Mouse (Mus musculus) stomach, embryonic 14.5 days (tissue): ENCODE measurements around the gene Tdrd12. TPM values are rescaled to one million over a fixed set of nuclear protein-coding genes. Genes with fewer than 3 reads are reported as not detected.
A peak's percentile ranks its signal among the peaks of the same experiment; 100 is the strongest.

Experiments used
- ATAC-seq: fragments of 200-750 bp; cut with Nextera tagmentation; 2 replicates; pipeline ENCODE4 v1.8.0; 2017; ENCODE audit warnings: low read depth, moderate TSS enrichment; ENCODE audit not compliant: insufficient number of reproducible peaks, insufficient read depth, low FRiP score
- H3K27ac ChIP-seq: fragments of 300-500 bp; sonication (generic); 2 replicates; pipeline ENCODE4 v1.5.1; 2014; ENCODE audit warnings: mild to moderate bottlenecking, low read length, moderate library complexity, mixed read lengths
- H3K27me3 ChIP-seq: fragments of 300-500 bp; sonication (generic); 2 replicates; pipeline ENCODE4 v1.6.1; 2014; ENCODE audit warnings: low read length, control low read depth, mixed read lengths; ENCODE audit not compliant: control insufficient read depth, insufficient read depth
- H3K36me3 ChIP-seq: fragments of 300-500 bp; sonication (generic); 2 replicates; pipeline ENCODE4 v1.6.1; 2014; ENCODE audit warnings: mild to moderate bottlenecking, control low read depth, low read length, moderate library complexity, mixed read lengths; ENCODE audit not compliant: control insufficient read depth, insufficient read depth
- H3K4me1 ChIP-seq: fragments of 300-500 bp; sonication (generic); 2 replicates; pipeline ENCODE4 v1.6.1; 2014; ENCODE audit warnings: low read length, control low read depth, mixed read lengths; ENCODE audit not compliant: control insufficient read depth, insufficient read depth
- H3K4me2 ChIP-seq: fragments of 300-500 bp; sonication (generic); replicated peaks from 2 replicates; pipeline ENCODE4 v1.6.1; 2014; ENCODE audit warnings: low read depth, low read length, control low read depth
- H3K4me3 ChIP-seq: fragments of 300-500 bp; sonication (generic); 2 replicates; pipeline ENCODE4 v1.5.1; 2014; ENCODE audit warnings: low read depth, low read length, control low read depth
- H3K9ac ChIP-seq: fragments of 300-500 bp; sonication (generic); replicated peaks from 2 replicates; pipeline ENCODE4 v1.6.1; 2014; ENCODE audit warnings: low read depth, mild to moderate bottlenecking, control low read depth, low read length, moderate library complexity, mixed read lengths
- H3K9me3 ChIP-seq: fragments of 300-500 bp; sonication (generic); 2 replicates; pipeline ENCODE4 v1.6.1; 2016; ENCODE audit warnings: low read depth, low read length, control low read depth; ENCODE audit not compliant: control insufficient read depth
- WGBS: fragments of 180-500 bp; shearing (Covaris S2); extraction: QIAGEN DNeasy Blood & Tissue Kit; methylation state at CpG from one replicate; pipeline ENCODE4 v1.1.7; 2014; 5-methylcytosine and 5-hydroxymethylcytosine counted together
- polyA plus RNA-seq: library from polyadenylated mRNA; unstranded; fragments of >200 nt; fragmentation: Nextera tagmentation; extraction: Ambion mirVana; gene quantifications from 2 replicates; pipeline ENCODE4 v1.2.1, GENCODE M21; 2014

Gene Tdrd12
- polyA plus RNA-seq, 1 experiment from 2014 or later, result not detected

DNA sequence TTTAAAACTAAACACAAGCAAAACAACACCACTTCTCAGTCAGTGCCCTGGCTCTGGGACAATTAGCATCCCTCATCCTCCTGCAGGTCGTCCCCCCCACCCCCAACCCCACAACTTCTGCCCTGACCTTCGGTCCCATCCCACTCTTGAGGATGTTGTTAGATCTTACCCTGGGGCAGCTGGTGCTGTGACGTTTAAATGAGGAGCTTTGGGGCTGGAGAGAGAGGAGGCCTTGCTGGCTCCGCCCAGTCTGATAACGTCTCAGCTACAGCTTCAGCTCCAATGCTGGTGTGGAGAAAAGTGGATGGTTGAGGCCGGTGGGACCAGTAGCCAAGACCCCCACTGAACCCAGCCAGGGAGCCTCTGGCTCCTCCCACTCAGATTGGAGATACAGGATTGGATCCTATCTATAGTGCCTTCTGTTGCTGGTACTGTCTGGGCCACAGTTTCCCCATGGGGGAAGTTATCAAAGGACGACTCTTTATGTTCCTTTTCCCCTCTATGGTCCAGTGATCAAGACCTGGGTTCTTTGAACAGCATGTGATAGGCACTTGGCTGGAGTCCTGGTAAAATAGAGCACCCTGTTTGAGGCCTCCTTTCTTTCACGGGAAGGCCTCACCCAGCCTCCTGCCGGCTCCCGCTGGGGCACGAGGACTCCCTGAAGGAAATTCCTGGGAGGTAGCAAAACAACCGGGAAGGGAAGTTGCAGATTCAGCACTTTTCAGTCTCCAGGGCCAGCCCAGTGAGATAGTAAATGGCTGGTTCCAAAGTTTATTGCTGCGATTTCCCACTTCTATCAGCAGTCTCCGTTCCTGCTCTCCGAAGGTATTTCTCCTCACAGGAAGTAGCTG is 89.3 kb downstream of the Tdrd12 start, which contains the start of gene Slc7a9:
TSS of gene Slc7a9 (plus strand) at position 801 of the 851 bp plus-strand sequence.
- WGBS, result 21% methylated on average over 15 of the region's 15 CpGs
- Histone ChIP-seq H3K4me3 (no peak within 1 kb of the TSS), H3K27ac (peak within 1 kb of the TSS; percentile 15; the same call in 1 of the 2 replicates), H3K4me2 (no peak within 1 kb of the TSS), H3K9ac (no peak within 1 kb of the TSS), H3K27me3 (no peaks in the 10 kb centered on the region), H3K9me3 (no peaks in the 10 kb centered on the region), H3K4me1 (0 out of 2 replicates have a peak, but pooled peaks cover 5% of the 10 kb centered on the region), H3K36me3 (no peaks in the 10 kb centered on the region)
- peak; percentile 49; the same call in 1 of the 2 replicates for ATAC-seq

DNA sequence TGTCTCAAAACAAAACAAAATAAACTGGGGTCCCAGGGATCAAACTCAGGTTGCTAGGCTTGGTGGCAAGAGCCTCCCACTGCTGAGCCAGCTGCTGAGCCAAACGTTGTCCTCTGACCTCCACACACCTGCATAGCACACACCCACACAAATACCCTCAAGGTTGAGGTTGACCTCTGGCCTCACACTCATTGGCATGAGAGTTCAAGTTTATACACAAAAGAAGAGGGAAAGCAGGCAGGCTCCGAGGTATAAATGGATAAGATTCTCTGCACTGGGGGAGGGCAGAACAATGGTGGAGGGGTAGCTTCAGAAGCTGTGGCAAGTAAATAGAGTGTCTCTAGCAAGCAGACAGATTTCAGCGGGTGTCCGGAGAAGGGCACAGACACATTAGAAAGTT is 90.0 kb downstream of the Tdrd12 start:
- Histone ChIP-seq H3K36me3 (no peaks in the 10 kb centered on the region), H3K27ac (no peak overlapping the region), H3K9me3 (no peaks in the 10 kb centered on the region), H3K9ac (no peak overlapping the region), H3K4me2 (no peak overlapping the region), H3K27me3 (no peaks in the 10 kb centered on the region), H3K4me1 (0 out of 2 replicates have a peak, but pooled peaks cover 5% of the 10 kb centered on the region), H3K4me3 (no peak overlapping the region)
- WGBS, result 19% methylated on average over 4 of the region's 4 CpGs
- no peak for ATAC-seq

DNA sequence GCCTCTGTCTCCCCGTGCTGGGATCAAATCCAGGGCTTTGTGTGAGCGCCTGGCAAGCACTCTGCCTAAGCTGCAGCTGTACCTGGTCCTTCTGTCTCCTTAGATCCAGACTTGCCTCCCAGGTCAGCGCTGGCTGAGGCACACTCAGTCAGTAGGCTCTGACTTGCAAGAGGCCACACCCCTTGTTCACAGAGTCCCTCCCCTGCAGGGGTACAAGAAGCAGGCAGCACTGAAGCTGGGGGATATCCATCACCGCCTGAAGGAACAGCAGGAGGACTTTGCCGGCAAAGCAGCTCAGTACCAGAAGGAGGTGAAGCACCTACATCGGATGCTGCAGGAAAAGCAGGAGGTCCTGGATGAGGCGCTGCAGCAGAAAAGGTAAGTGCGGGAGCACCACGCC is 102.3 kb downstream of the Tdrd12 start:
- WGBS, result 79% methylated on average over 9 of the region's 9 CpGs
- no peaks in the 10 kb centered on the region for H3K4me1 ChIP-seq
- ATAC-seq, result no peak
- H3K4me2 ChIP-seq, result no peak overlapping the region
- H3K9ac ChIP-seq, result no peak overlapping the region
- H3K36me3 ChIP-seq, result peaks cover 38% of the 10 kb centered on the region
- no peaks in the 10 kb centered on the region for H3K27me3 ChIP-seq
- no peak overlapping the region for H3K27ac ChIP-seq
- no peaks in the 10 kb centered on the region for H3K9me3 ChIP-seq
- no peak overlapping the region for H3K4me3 ChIP-seq

DNA sequence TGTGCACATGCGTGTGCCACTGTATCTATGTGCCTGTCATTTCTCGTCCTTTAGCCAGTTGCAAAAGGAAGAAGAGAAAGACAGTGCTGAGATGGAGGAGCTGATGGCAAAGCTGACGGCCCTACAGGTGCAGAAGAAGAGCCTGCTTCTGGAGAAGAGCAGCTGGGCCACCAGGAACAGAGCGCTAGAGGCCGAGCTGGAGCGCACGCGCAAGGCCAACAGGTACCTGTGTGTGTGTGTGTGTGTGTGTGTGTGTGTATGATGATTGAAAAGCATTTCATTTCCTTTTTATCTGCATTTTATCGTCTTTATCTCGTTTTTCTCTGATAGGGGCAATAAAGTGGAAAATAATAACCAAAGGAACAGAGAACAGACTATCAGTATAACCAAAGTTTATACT is 109.4 kb downstream of the Tdrd12 start:
- Histone ChIP-seq H3K4me2 (no peak overlapping the region), H3K27ac (no peak overlapping the region), H3K4me1 (no peaks in the 10 kb centered on the region), H3K36me3 (peaks cover 37% of the 10 kb centered on the region), H3K9me3 (no peaks in the 10 kb centered on the region), H3K27me3 (no peaks in the 10 kb centered on the region), H3K9ac (no peak overlapping the region), H3K4me3 (no peak overlapping the region)
- no peak for ATAC-seq
- 91% methylated on average over 10 of the region's 10 CpGs for WGBS

DNA sequence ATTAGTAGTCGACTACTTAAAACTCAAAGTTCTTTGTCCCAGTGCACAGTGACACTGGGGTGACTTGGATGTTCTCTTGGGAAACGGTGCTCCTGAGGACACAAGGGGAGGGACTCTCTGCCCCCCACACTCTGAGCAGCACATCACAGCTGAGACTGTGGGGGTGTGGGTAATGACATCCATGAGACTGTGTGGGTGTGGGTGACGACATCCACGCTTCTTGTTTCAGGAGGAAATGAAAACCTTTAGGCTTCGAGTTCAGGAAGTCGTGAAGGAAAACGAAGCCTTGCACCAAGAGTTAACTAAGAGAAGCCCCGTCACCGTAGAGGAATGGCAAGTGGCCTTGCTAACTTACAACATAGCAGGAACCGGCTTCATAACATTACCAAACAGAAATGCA is 114.5 kb downstream of the Tdrd12 start:
- Histone ChIP-seq H3K4me1 (no peaks in the 10 kb centered on the region), H3K4me2 (no peak overlapping the region), H3K27me3 (no peaks in the 10 kb centered on the region), H3K27ac (no peak overlapping the region), H3K9me3 (no peaks in the 10 kb centered on the region), H3K36me3 (peaks cover 51% of the 10 kb centered on the region), H3K4me3 (no peak overlapping the region), H3K9ac (no peak overlapping the region)
- WGBS, result 90% methylated on average over 10 of the region's 10 CpGs
- ATAC-seq, result no peak

Other genes with a start within 250 kb of the Tdrd12 start
- gene Gpatch1, start 219.3 kb downstream of the Tdrd12 start, polyA plus RNA-seq, result 17.3 TPM in 2 replicates
- 24.1 and 24.9 TPM in 2 replicates for gene Rhpn2, start 203.6 kb downstream of the Tdrd12 start, polyA plus RNA-seq
- gene Faap24, start 140.9 kb downstream of the Tdrd12 start, polyA plus RNA-seq, result 14.4 and 16.4 TPM in 2 replicates
- 39.6 and 46.6 TPM in 2 replicates for gene Cep89, start 140.7 kb downstream of the Tdrd12 start, polyA plus RNA-seq
- gene Slc7a9, start 88.9 kb downstream of the Tdrd12 start, polyA plus RNA-seq, result 0.29 and 0.85 TPM in 2 replicates
- gene Nudt19, start 18.6 kb upstream of the Tdrd12 start, polyA plus RNA-seq, result 52.0 and 60.5 TPM in 2 replicates
- gene Rgs9bp, start 47.8 kb upstream of the Tdrd12 start, polyA plus RNA-seq, result 0.11 and 0.25 TPM in 2 replicates
- gene Ankrd27, start 48.5 kb upstream of the Tdrd12 start, polyA plus RNA-seq, result 35.6 and 37.8 TPM in 2 replicates
- gene Pdcd5, start 109.8 kb upstream of the Tdrd12 start, polyA plus RNA-seq, result 269 and 284 TPM in 2 replicates
- 27.8 and 30.2 TPM in 2 replicates for gene Dpy19l3, start 216.7 kb upstream of the Tdrd12 start, polyA plus RNA-seq